ENCODE assay signal across 8 mouse cellular contexts in the genomic region with DNA sequence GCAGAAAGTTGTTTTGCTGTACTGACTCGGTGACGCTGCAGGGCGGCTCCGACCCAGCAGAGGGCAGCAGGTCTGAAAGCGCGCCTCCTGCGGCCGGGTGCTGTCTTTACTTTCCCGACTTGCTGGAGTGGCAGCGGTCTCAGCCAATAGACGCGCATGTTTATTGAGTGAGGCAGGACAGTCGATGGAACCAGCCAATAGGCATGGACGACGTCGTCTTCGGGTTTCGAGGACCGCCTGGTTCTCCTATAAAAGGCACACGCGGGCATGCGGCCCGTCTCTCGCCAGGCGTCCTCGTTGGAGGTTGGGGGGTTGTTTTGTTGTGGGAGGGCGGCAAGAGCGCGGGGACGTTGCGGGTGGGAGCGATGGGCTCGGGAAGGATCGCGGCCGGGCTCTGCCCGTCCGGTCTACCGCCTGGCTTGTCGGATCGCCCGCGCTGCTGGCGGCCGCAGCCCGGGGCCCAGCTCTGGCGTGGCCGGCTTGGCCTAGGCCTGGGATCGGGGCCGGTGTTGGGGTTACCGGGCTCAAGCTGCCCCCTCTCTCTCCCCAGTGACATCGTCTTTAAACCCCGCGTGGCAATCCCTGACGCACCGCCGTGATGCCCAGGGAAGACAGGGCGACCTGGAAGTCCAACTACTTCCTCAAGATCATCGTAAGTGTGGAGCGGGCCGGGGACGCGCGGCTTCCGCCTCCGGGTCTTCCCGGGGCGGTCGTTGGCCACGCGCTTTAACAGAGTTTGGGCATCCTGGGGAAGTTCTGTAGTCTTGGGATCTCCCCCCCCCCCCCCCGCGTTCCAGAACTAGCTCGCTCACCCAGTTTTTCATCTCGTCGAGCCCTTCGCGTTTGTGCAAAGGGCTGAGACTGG. TPM values are rescaled to one million over a fixed set of nuclear protein-coding genes. Genes with fewer than 3 reads are reported as not detected.
A peak's percentile ranks its signal among the peaks of the same experiment; 100 is the strongest.
DNase-seq lines count a peak whose midpoint lies in the region; ATAC-seq and TF ChIP-seq lines count a peak whose summit lies in the region.

A gene (plus strand): TSS at position 231 of the 865 bp plus-strand sequence.

- H3K9ac ChIP-seq in embryonic facial prominence, embryonic 15.5 days, result peak within 1 kb of the TSS; percentile 94
- H3K9ac ChIP-seq in limb, embryonic 14.5 days (ENCODE audit: low read depth, low read length, severe bottlenecking), result peak within 1 kb of the TSS; percentile 97
- peak within 1 kb of the TSS; percentile 88 for H3K9ac ChIP-seq in midbrain, postnatal 0 days (replicated peaks; ENCODE audit: low read length, poor library complexity, severe bottlenecking)

- H3K4me3 ChIP-seq in bone marrow, adult 2 months (replicated peaks; ENCODE audit: control insufficient read depth, low read depth, low read length), result peak within 1 kb of the TSS; percentile 57
- peak within 1 kb of the TSS; percentile 82 for H3K4me3 ChIP-seq in embryonic facial prominence, embryonic 15.5 days (replicated peaks)
- H3K4me3 ChIP-seq in limb, embryonic 14.5 days (replicated peaks; ENCODE audit: low read length), result peak within 1 kb of the TSS; percentile 85
- H3K4me3 ChIP-seq in midbrain, postnatal 0 days (ENCODE audit: low read depth, low read length), result peak within 1 kb of the TSS; percentile 80

- H3K27me3 ChIP-seq in embryonic facial prominence, embryonic 15.5 days, result no peaks in the 10 kb centered on the region
- no peaks in the 10 kb centered on the region for H3K27me3 ChIP-seq in limb, embryonic 14.5 days (ENCODE audit: control insufficient read depth, insufficient read depth, low read length)
- no peaks in the 10 kb centered on the region for H3K27me3 ChIP-seq in midbrain, postnatal 0 days (ENCODE audit: insufficient read depth, low read length)

- no peaks in the 10 kb centered on the region; the same call in 1 of the 2 replicates for H3K4me1 ChIP-seq in bone marrow, adult 2 months (ENCODE audit: control insufficient read depth, insufficient read depth, low read length)
- H3K4me1 ChIP-seq in embryonic facial prominence, embryonic 15.5 days, result peaks cover 36% of the 10 kb centered on the region
- H3K4me1 ChIP-seq in limb, embryonic 14.5 days (ENCODE audit: control insufficient read depth, insufficient read depth, low read length), result peaks cover 6% of the 10 kb centered on the region
- peaks cover 4% of the 10 kb centered on the region; the same call in 1 of the 2 replicates for H3K4me1 ChIP-seq in midbrain, postnatal 0 days (ENCODE audit: insufficient read depth, low read length)

- TF ChIP-seq POLR2A in bone marrow, adult 2 months (IDR thresholded peaks at IDR 0.05; ENCODE audit: borderline replicate concordance, control insufficient read depth, low read depth, low read length), result peak; percentile 99
- peak; percentile 99 for TF ChIP-seq POLR2A in limb, embryonic 14.5 days (IDR thresholded peaks at IDR 0.05; ENCODE audit: borderline replicate concordance, extremely low read depth, insufficient read depth, insufficient read length)

- WGBS in bone marrow, adult 2 months, result under 1% methylated on average over 78 of the region's 78 CpGs
- under 1% methylated on average over 78 of the region's 78 CpGs for WGBS in embryonic facial prominence, embryonic 15.5 days
- under 1% methylated on average over 75 of the region's 78 CpGs for WGBS in limb, embryonic 14.5 days
- WGBS in midbrain, postnatal 0 days, result under 1% methylated on average over 73 of the region's 78 CpGs

- no peaks in the 10 kb centered on the region for H3K9me3 ChIP-seq in embryonic facial prominence, embryonic 15.5 days (replicated peaks)
- no peaks in the 10 kb centered on the region for H3K9me3 ChIP-seq in limb, embryonic 14.5 days (ENCODE audit: control insufficient read depth, low read length)
- H3K9me3 ChIP-seq in midbrain, postnatal 0 days (ENCODE audit: low read length), result no peaks in the 10 kb centered on the region

- peak within 1 kb of the TSS; percentile 58 for H3K4me2 ChIP-seq in embryonic facial prominence, embryonic 15.5 days (replicated peaks)
- H3K4me2 ChIP-seq in limb, embryonic 14.5 days (replicated peaks; ENCODE audit: low read depth, low read length, severe bottlenecking), result peak within 1 kb of the TSS; percentile 82
- peak within 1 kb of the TSS; percentile 66 for H3K4me2 ChIP-seq in midbrain, postnatal 0 days (ENCODE audit: low read depth, low read length, poor library complexity, severe bottlenecking)

- H3K36me3 ChIP-seq in embryonic facial prominence, embryonic 15.5 days, result peaks cover 36% of the 10 kb centered on the region
- H3K36me3 ChIP-seq in limb, embryonic 14.5 days (ENCODE audit: control insufficient read depth, insufficient read depth, low read length), result peaks cover 53% of the 10 kb centered on the region
- peaks cover 17% of the 10 kb centered on the region for H3K36me3 ChIP-seq in midbrain, postnatal 0 days (ENCODE audit: insufficient read depth, low read length)

- H3K27ac ChIP-seq in bone marrow, adult 2 months (ENCODE audit: control insufficient read depth, insufficient read depth, low read depth, low read length, poor library complexity), result peak within 1 kb of the TSS; percentile 65
- peak within 1 kb of the TSS; percentile 91 for H3K27ac ChIP-seq in embryonic facial prominence, embryonic 15.5 days (replicated peaks)
- peak within 1 kb of the TSS; percentile 84 for H3K27ac ChIP-seq in limb, embryonic 14.5 days (replicated peaks; ENCODE audit: low read depth, low read length)
- H3K27ac ChIP-seq in midbrain, postnatal 0 days (ENCODE audit: low read depth, low read length), result peak within 1 kb of the TSS; percentile 87

- ATAC-seq in embryonic facial prominence, embryonic 15.5 days (ENCODE audit: insufficient number of reproducible peaks, low FRiP score, low TSS enrichment, low read depth), result peak; percentile 97
- peak; percentile 98 for ATAC-seq in limb, embryonic 14.5 days (ENCODE audit: low FRiP score, low read depth)
- ATAC-seq in midbrain, postnatal 0 days (ENCODE audit: low FRiP score), result peak; percentile 98

- TF ChIP-seq CTCF in bone marrow, adult 2 months (IDR thresholded peaks at IDR 0.05; ENCODE audit: control insufficient read depth, insufficient read depth, low read length), result peak; percentile 99
- peak; percentile 100 for TF ChIP-seq CTCF in midbrain, postnatal 0 days (IDR thresholded peaks at IDR 0.05)

- DNase-seq in 416B (ENCODE audit: low read depth), result peak; percentile 100
- peak; percentile 100 for DNase-seq in heart, adult 8-10 months (ENCODE audit: low spot score)
- peak; percentile 100 for DNase-seq in kidney, adult 9 months
- DNase-seq in limb, embryonic 14.5 days (ENCODE audit: low spot score), result peak; percentile 97
- DNase-seq in midbrain, postnatal 0 days (ENCODE audit: low spot score), result peak; percentile 99
- DNase-seq in spleen, postnatal 14 days (ENCODE audit: low spot score in 2 of 2), result peak; percentile 99 to 100

RNA-seq across cellular contexts. Expression of the gene that starts here (rescaled TPM):
- polyA plus RNA-seq in bone marrow, adult 2 months (2011; ENCODE audit: insufficient read depth, insufficient read length, low replicate concordance, missing spikeins), result 1,167 and 1,244 TPM in 2 replicates
- 1,780 and 1,815 TPM in 2 replicates for polyA plus RNA-seq in embryonic facial prominence, embryonic 15.5 days (2015; fragmentation: Nextera tagmentation; extraction: Ambion mirVana)
- 100 to 1,000 TPM; 591 to 710 (median 629) TPM for total RNA-seq in heart, adult 8-10 months (2022)
- polyA plus RNA-seq in limb, embryonic 14.5 days (2012; rRNA removed), result 3,411 and 4,152 TPM in 2 replicates
- polyA plus RNA-seq in limb, embryonic 14.5 days (2014; fragmentation: Nextera tagmentation; extraction: Ambion mirVana), result 2,030 and 2,068 TPM in 2 replicates
- 1,612 and 1,828 TPM in 2 replicates for total RNA-seq in midbrain, postnatal 0 days (2014; rRNA removed)
- polyA plus RNA-seq in midbrain, postnatal 0 days (2015; fragmentation: Nextera tagmentation; extraction: Ambion mirVana), result 779 and 814 TPM in 2 replicates

Comparison
In these comparisons a context has a peak if more than half of its experiments do, and no peak if none do; other contexts are left out.
1. Peak in every context shown above with its lines: DNase-seq, ATAC-seq, H3K4me3 ChIP-seq and H3K27ac ChIP-seq.